Mouse (Mus musculus): ENCODE measurements at regions not wholly inside any gene's neighbourhood (a gene's known extent, or its start where the extent isn't known, plus 50 kb on each side); places are given as distances from the start of the nearest gene placed in this dataset.

DNA sequence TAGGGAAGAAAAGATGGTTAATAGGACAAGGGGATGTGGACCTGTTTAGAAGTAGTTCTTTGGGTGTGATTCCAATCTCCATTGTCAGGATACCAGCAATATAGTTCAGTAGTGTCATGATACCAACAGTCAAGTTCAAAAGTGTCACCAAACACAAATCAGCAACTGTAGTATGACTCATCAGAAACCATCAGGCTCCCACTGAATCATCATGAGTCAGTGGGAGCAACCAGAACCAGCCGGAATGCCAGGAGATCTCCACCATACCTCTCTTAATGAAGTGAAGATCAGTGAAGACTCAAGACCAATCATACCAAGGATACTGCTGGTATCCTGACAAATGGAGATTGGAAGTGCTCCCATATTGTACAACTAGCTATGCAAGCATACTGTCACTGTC lies 410.5 kb downstream of the Rnf144b start:
- no peaks in the 10 kb centered on the region for H3K27me3 ChIP-seq
- ATAC-seq (ENCODE audit: low FRiP score): no peak
- H3K4me3 ChIP-seq: no peak overlapping the region
- no peaks in the 10 kb centered on the region for H3K9me3 ChIP-seq
- no peak overlapping the region for H3K4me2 ChIP-seq
- no peaks in the 10 kb centered on the region for H3K4me1 ChIP-seq (replicated peaks)
- WGBS: 100% methylated on average over 1 of the region's 1 CpGs
- no peaks in the 10 kb centered on the region for H3K36me3 ChIP-seq
- H3K9ac ChIP-seq: no peak overlapping the region
- H3K27ac ChIP-seq: no peak overlapping the region

DNA sequence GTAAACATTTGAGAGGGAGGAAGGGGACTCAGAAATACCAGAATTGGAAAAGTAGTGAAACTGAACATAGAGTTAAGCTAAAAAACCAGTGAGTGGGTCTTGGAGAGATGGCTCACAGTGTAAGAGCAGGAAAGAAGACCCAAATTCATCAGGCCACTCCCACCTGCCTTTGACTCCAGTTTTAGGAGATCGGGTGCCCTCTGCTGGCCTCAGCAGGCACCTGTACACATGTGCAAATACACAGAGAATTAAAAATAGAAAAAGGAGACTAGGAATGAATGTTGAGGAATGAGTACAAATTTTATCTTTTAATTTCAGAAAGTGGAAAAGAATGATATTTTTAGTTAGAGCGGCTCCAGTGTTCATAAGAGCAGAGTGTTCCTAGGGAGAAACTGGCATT lies 414.7 kb downstream of the Rnf144b start:
- Histone ChIP-seq H3K9ac (no peak overlapping the region), H3K4me3 (no peak overlapping the region), H3K4me1 (replicated peaks) (no peaks in the 10 kb centered on the region), H3K4me2 (no peak overlapping the region), H3K9me3 (no peaks in the 10 kb centered on the region), H3K27me3 (no peaks in the 10 kb centered on the region), H3K27ac (no peak overlapping the region), H3K36me3 (no peaks in the 10 kb centered on the region)
- 96% methylated on average over 2 of the region's 2 CpGs for WGBS
- no peak for ATAC-seq (ENCODE audit: low FRiP score)

DNA sequence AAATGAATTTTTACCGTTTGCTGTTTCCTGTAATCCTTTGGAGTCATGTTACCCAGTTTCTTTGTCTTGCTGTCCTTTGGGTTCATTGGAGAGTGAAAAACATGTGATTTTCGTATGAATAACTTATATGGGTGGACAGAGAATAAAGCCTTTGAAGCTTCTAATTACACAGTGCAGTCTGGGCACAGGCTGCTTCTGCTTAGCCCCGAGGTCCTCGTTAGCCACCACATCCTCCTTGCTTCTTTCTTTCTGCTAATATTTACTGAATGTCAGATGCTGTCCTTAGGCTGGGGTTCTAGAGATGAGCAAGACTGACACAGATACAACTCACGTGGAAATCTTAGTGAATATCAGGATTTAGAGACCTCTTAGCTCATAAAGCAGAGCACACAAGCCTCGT lies 427.2 kb downstream of the Rnf144b start:
- Histone ChIP-seq H3K9me3 (no peaks in the 10 kb centered on the region), H3K27ac (no peak overlapping the region), H3K36me3 (no peaks in the 10 kb centered on the region), H3K4me1 (replicated peaks) (no peaks in the 10 kb centered on the region), H3K9ac (no peak overlapping the region), H3K4me3 (no peak overlapping the region), H3K27me3 (no peaks in the 10 kb centered on the region), H3K4me2 (no peak overlapping the region)
- ATAC-seq (ENCODE audit: low FRiP score): no peak
- WGBS: 55% methylated on average over 6 of the region's 6 CpGs

DNA sequence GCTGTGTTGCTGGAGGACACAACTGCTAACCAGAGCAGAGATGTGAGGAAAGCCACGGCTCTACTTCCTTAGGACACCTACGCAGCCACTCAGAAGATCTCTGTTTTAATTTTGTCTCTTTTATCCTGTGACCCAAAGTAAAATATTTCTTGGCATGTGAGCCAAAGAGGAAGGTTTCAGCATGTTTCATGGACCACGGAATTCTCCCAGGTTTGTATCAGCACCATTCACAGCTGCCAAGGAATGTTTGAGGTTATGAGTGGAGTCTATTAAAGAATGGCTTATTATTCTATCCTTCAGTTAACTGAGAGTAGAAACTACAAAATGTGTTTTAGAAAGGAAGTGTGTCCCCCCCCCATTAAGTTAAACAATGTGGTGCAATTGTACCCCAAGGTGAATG lies 429.8 kb downstream of the Rnf144b start:
- Histone ChIP-seq H3K4me3 (no peak overlapping the region), H3K27me3 (no peaks in the 10 kb centered on the region), H3K4me1 (replicated peaks) (no peaks in the 10 kb centered on the region), H3K36me3 (no peaks in the 10 kb centered on the region), H3K9me3 (no peaks in the 10 kb centered on the region), H3K9ac (no peak overlapping the region), H3K4me2 (no peak overlapping the region), H3K27ac (no peak overlapping the region)
- 88% methylated on average over 3 of the region's 3 CpGs for WGBS
- ATAC-seq (ENCODE audit: low FRiP score): no peak

DNA sequence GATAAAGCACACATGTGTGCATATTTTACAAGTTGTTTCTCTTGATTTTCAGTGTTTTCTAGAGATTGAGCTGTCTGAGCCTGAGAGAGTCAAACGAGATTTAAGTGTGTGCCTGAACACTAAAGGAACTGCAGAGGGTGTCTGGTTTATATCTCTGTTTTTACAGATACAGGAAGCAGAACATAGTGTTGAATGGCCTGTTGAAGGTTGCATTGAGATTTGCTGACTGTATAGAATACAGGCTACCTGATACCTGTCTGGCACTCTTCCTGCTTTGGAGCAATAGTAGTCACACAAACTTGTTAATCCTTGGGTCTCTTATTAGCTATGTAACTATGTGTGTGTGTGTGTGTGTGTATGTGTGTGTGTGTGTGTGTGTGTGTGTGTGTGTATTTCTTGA lies 431.7 kb downstream of the Rnf144b start:
- WGBS: 79% methylated on average over 1 of the region's 1 CpGs
- no peaks in the 10 kb centered on the region for H3K9me3 ChIP-seq
- no peak overlapping the region for H3K27ac ChIP-seq
- no peak overlapping the region for H3K4me3 ChIP-seq
- ATAC-seq (ENCODE audit: low FRiP score): no peak
- no peak overlapping the region for H3K9ac ChIP-seq
- H3K4me1 ChIP-seq (replicated peaks): no peaks in the 10 kb centered on the region
- H3K27me3 ChIP-seq: no peaks in the 10 kb centered on the region
- no peak overlapping the region for H3K4me2 ChIP-seq
- no peaks in the 10 kb centered on the region for H3K36me3 ChIP-seq

DNA sequence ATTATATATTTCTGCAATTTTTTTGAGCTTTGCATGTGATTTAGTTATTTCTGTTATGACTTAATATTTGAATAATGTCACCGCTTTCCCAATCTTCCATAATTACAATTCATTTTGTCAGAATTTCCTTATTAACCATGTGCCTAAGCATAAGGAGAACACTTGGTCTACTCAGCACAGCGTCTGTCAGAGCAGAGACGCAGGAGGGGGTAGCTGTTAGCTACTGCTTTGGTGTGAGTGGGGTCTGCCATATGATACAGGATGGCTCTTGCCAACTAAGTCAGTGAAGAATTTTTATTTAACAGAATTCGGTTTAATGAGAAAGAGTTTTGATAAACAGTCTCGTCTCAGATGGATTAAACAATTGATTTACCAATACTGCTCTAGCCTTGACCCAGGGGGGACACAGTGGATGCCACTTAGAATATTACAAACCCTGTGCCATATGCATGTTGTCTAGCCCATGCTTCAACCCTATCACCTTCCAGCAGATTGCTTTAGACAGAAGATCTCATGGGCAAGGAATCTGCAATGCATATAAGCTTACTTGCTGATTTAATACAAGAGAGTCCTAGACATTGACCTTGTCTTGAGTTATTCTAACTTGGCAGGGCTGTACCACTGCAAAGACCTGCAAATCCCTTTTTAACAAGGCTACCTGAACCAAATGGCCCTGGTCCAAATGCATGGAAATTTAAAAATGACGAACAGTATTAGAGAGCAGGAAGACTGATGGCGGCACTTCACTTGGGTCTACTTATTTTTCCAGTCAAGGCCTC lies 434.9 kb downstream of the Rnf144b start:
- Histone ChIP-seq H3K9me3 (no peaks in the 10 kb centered on the region), H3K27ac (no peak overlapping the region), H3K4me2 (no peak overlapping the region), H3K4me1 (replicated peaks) (no peaks in the 10 kb centered on the region), H3K36me3 (no peaks in the 10 kb centered on the region), H3K27me3 (no peaks in the 10 kb centered on the region), H3K4me3 (no peak overlapping the region), H3K9ac (no peak overlapping the region)
- ATAC-seq (ENCODE audit: low FRiP score): no peak
- 88% methylated on average over 7 of the region's 7 CpGs for WGBS

DNA sequence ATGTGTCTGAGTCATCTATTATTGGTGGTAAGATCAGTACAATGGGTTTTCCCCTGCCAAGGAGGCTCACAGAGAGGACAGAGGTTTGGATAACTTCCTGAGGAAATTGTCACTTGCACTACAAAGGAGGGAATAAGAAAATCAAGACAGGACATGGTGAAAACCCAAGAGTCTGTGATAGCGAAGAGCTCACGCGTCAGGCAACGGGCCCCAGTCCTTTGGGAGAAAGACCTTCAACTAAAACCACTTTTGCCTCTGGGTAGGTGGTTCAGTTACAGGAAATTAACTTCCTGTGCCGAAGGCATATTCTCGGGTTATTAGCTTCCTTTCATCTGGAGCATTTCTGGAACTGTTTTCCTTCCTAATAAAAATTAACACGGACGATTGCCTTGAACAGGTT lies 440.4 kb downstream of the Rnf144b start:
- Histone ChIP-seq H3K27me3 (no peaks in the 10 kb centered on the region), H3K9ac (no peak overlapping the region), H3K36me3 (no peaks in the 10 kb centered on the region), H3K4me3 (no peak overlapping the region), H3K4me2 (no peak overlapping the region), H3K27ac (no peak overlapping the region), H3K4me1 (replicated peaks) (0 out of 2 replicates have a peak, but pooled peaks cover 3% of the 10 kb centered on the region), H3K9me3 (no peaks in the 10 kb centered on the region)
- no peak for ATAC-seq (ENCODE audit: low FRiP score)
- WGBS: 77% methylated on average over 8 of the region's 8 CpGs

DNA sequence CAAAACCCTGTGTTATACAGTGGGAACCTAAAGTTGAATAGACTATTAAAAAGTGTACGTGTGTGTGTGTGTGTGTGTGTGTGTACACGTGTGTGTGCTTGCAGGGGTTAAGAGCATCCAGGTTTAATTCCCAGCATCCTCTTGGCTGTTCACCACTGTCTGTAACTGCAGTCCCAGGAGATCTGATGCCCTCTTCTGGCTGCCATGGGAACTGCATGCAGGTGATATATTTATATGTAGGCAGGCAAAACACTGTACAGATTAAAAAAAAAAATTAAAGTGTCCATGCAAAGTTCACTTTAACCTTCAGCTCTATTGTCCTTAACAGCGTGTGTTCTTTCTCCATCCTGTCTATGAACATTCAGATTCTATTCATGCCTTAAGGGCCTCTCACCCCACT lies 454.1 kb downstream of the Rnf144b start:
- no peaks in the 10 kb centered on the region for H3K36me3 ChIP-seq
- no peak overlapping the region for H3K27ac ChIP-seq
- ATAC-seq (ENCODE audit: low FRiP score): no peak
- no peaks in the 10 kb centered on the region for H3K4me1 ChIP-seq (replicated peaks)
- no peak overlapping the region for H3K4me2 ChIP-seq
- H3K9ac ChIP-seq: no peak overlapping the region
- H3K27me3 ChIP-seq: no peaks in the 10 kb centered on the region
- H3K9me3 ChIP-seq: no peaks in the 10 kb centered on the region
- no peak overlapping the region for H3K4me3 ChIP-seq
- WGBS: 67% methylated on average over 3 of the region's 3 CpGs

DNA sequence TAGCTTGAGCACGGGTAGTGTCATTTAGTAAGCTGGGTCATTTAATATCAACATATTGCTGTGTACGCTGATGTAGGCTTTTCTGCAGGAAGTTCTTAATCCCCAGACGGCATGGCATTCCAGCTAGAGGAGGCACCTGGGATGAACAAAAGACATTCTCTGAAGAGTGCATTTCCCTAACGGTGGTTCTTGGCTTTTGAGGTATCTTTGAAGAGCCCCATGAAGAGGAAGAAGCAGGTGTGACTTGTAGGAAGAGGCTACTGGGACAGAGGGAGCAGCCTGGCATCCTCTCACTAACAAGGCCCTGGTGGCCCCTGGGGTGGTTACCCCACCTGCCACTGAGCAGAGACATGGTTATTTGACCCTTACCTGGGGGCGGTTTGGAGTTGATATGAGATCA lies 457.7 kb downstream of the Rnf144b start:
- H3K9ac ChIP-seq: no peak overlapping the region
- H3K27me3 ChIP-seq: no peaks in the 10 kb centered on the region
- no peak overlapping the region for H3K27ac ChIP-seq
- H3K36me3 ChIP-seq: no peaks in the 10 kb centered on the region
- no peaks in the 10 kb centered on the region for H3K4me1 ChIP-seq (replicated peaks)
- ATAC-seq (ENCODE audit: low FRiP score): no peak
- 88% methylated on average over 5 of the region's 5 CpGs for WGBS
- H3K4me3 ChIP-seq: no peak overlapping the region
- H3K9me3 ChIP-seq: no peaks in the 10 kb centered on the region
- no peak overlapping the region for H3K4me2 ChIP-seq

DNA sequence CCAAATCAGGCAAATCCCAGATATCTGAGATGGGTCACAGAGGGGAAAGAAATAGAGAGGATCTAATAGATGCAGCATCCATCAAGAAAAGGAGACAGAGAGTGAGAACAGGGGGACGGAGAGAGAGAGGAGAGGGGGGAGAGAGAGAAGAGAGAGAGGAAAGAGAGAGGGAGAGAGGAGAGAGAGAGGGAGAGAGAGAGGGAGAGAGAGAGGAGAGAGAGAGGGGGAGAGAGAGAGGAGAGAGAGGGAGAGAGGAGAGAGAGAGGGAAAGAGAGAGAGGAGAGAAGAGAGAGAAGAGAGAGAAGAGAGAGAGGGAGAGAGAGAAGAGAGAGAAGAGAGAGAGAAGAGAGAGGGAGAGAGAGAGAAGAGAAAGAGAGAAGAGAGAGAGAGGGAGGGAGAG lies 462.7 kb downstream of the Rnf144b start:
- Histone ChIP-seq H3K9me3 (no peaks in the 10 kb centered on the region), H3K27me3 (no peaks in the 10 kb centered on the region), H3K4me3 (no peak overlapping the region), H3K36me3 (no peaks in the 10 kb centered on the region), H3K4me1 (replicated peaks) (no peaks in the 10 kb centered on the region), H3K27ac (no peak overlapping the region), H3K4me2 (no peak overlapping the region), H3K9ac (no peak overlapping the region)
- WGBS: 74% methylated on average over 1 of the region's 1 CpGs
- ATAC-seq (ENCODE audit: low FRiP score): no peak

DNA sequence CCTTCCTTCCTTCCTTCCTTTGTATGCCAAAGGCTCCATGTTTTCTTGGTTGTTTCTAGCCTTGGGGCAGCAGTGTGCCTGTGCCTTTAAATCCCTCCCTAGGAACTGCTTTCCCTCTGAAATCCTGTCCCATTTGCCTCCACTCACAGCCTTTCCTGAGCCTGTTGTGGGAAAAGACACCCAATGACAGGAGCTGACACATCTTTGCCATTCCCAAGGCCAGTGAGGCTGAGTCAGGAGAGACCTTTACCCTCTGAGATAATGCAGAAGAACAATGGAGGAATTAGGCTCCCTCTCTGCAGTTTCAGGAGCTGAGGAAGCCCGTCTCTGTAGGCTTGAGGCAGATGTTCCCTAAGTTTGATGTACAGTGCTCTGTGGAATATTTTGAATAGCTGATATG lies 480.2 kb downstream of the Rnf144b start:
- Histone ChIP-seq H3K36me3 (no peaks in the 10 kb centered on the region), H3K4me1 (replicated peaks) (peaks cover 4% of the 10 kb centered on the region; the same call in 1 of the 2 replicates), H3K9ac (no peak overlapping the region), H3K27me3 (no peaks in the 10 kb centered on the region), H3K9me3 (no peaks in the 10 kb centered on the region), H3K4me3 (no peak overlapping the region), H3K27ac (no peak overlapping the region), H3K4me2 (no peak overlapping the region)
- 35% methylated on average over 1 of the region's 1 CpGs for WGBS
- no peak for ATAC-seq (ENCODE audit: low FRiP score)

DNA sequence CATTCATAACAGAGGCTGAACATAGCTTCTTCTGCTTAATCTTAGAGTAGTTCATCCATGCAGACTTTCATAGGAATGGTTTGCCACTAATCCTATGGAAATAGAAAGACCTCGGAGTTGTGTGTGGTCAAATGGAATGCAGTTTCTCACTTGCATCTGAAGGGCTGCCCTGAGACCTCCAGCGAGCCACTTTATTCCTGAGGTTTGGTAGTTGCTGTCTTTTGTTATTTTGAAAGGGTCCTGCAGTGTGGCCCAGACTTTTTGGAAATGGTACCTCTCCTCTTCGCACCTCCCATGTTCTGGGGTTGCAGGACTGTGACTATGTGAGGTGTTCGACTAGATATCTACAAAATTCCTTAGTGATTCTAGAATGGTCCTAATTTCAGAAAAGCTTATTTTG lies 489.0 kb downstream of the Rnf144b start:
- 90% methylated on average over 4 of the region's 4 CpGs for WGBS

DNA sequence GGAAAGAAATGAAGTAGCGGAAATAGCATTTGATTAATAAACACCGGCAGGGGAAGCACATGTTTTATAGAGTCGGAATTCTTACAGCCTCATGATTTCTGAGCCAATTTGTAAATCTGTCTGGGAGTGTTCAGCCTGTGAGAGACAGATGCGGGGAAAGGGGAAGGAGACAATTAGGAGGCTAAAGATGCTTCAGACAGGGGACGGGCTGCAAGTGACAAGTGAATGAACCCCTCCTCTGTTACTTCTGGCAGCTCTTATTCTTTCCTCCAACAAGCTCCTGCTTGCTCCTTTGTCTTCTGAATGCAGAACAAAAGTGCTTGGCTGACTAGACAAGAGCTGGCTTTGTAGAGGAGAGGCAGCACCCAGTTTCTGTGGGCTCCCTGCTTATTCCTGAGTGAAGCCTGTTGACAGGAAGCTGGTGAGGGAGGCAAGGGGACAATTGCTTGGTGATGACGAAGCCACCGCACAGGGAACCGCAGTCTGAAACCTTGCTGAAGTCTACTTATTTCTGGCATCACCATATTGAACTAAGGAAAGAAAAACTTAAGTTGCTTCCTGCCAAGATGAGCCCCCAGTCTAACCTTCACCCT lies 514.2 kb downstream of the Rnf144b start:
- Histone ChIP-seq H3K27me3 (0 out of 2 replicates have a peak, but pooled peaks cover 4% of the 10 kb centered on the region), H3K9me3 (no peaks in the 10 kb centered on the region), H3K4me2 (no peak overlapping the region), H3K9ac (no peak overlapping the region), H3K27ac (peak overlapping the region; percentile 44), H3K4me3 (no peak overlapping the region), H3K36me3 (no peaks in the 10 kb centered on the region), H3K4me1 (replicated peaks) (peaks cover 12% of the 10 kb centered on the region)
- WGBS: 21% methylated on average over 8 of the region's 8 CpGs
- no peak for ATAC-seq (ENCODE audit: low FRiP score)

More for the DNA sequence above, 489.0 kb downstream of the Rnf144b start:
- Histone ChIP-seq H3K27me3 (no peaks in the 10 kb centered on the region), H3K4me1 (replicated peaks) (peaks cover 6% of the 10 kb centered on the region), H3K9me3 (no peaks in the 10 kb centered on the region), H3K9ac (no peak overlapping the region), H3K36me3 (no peaks in the 10 kb centered on the region), H3K27ac (no peak overlapping the region), H3K4me3 (no peak overlapping the region), H3K4me2 (no peak overlapping the region)
- no peak for ATAC-seq (ENCODE audit: low FRiP score)
